Mouse (Mus musculus) liver, embryonic 14.5 days (tissue): ENCODE data around the gene Thra. TPM values are rescaled to one million over a fixed set of nuclear protein-coding genes. Genes with fewer than 3 reads are reported as not detected.

Experiments used
- ATAC-seq: fragments of 200-750 bp; cut with Nextera tagmentation; 2 replicates; pipeline ENCODE4 v1.8.0; 2017; ENCODE audit warnings: moderate number of reproducible peaks, mild to moderate bottlenecking, moderate library complexity; ENCODE audit not compliant: insufficient read depth
- DNase-seq, 3 experiments: peaks; one replicate each; pipeline ENCODE4 v3.0.0-alpha.2; 2012 to 2013; ENCODE audit warnings: low read depth in 3 of 3, low spot score in 3 of 3
- H3K27ac ChIP-seq: fragments of 300-500 bp; sonication (generic); 2 replicates; pipeline ENCODE4 v1.5.1; 2014; ENCODE audit warnings: moderate library complexity, mild to moderate bottlenecking, control low read depth, inconsistent platforms
- H3K27me3 ChIP-seq: fragments of 300-500 bp; sonication (generic); 2 replicates; pipeline ENCODE4 v1.6.1; 2014; ENCODE audit warnings: mild to moderate bottlenecking, low read length, moderate library complexity; ENCODE audit not compliant: control insufficient read depth, insufficient read depth
- H3K36me3 ChIP-seq: fragments of 300-500 bp; sonication (generic); replicated peaks from 2 replicates; pipeline ENCODE4 v1.6.1; 2014; ENCODE audit warnings: low read depth; ENCODE audit not compliant: control insufficient read depth, insufficient read depth
- H3K4me1 ChIP-seq, 2 experiments: fragments of 200-500 bp in 1 of 2; fragments of 300-500 bp in 1 of 2; sonication (generic) in 1 of 2; replicated peaks; 2 replicates each; pipeline ENCODE4 v1.6.1; 2012 to 2014; ENCODE audit warnings: antibody characterized with exemption in 1 of 2, inconsistent platforms in 1 of 2, low read length in 1 of 2; ENCODE audit not compliant: control insufficient read depth in 2 of 2, insufficient read depth in 2 of 2
- H3K4me2 ChIP-seq: fragments of 300-500 bp; sonication (generic); 2 replicates; pipeline ENCODE4 v1.6.1; 2014; ENCODE audit warnings: low read depth, mild to moderate bottlenecking, control low read depth, moderate library complexity
- H3K4me3 ChIP-seq, 2 experiments: fragments of 200-500 bp in 1 of 2; fragments of 300-500 bp in 1 of 2; sonication (generic) in 1 of 2; 2 replicates each; pipeline ENCODE4 v1.5.1; 2012 to 2014; ENCODE audit warnings: low read depth in 2 of 2, low read length in 2 of 2, mild to moderate bottlenecking in 2 of 2, control low read depth in 1 of 2, inconsistent platforms in 1 of 2, moderate library complexity in 1 of 2; ENCODE audit not compliant: insufficient read depth in 1 of 2
- H3K9ac ChIP-seq: fragments of 300-500 bp; sonication (generic); replicated peaks from 2 replicates; pipeline ENCODE4 v1.6.1; 2014; ENCODE audit warnings: mild to moderate bottlenecking, control low read depth, moderate library complexity
- H3K9me3 ChIP-seq: fragments of 300-500 bp; sonication (generic); 2 replicates; pipeline ENCODE4 v1.6.1; 2016; ENCODE audit warnings: low read length, mixed read lengths; ENCODE audit not compliant: control insufficient read depth
- CTCF ChIP-seq: IDR thresholded peaks from 2 replicates; pipeline ENCODE4 v1.5.1; 2016; ENCODE audit warnings: antibody characterized with exemption, low read depth, control low read depth
- EP300 ChIP-seq: IDR thresholded peaks from 2 replicates; pipeline ENCODE4 v1.6.1; 2016; ENCODE audit warnings: antibody characterized with exemption, low read depth
- WGBS: fragments of 180-500 bp; shearing (Covaris S2); extraction: QIAGEN DNeasy Blood & Tissue Kit; methylation state at CpG from one replicate; pipeline ENCODE4 v1.1.7; 2014; ENCODE audit not compliant: insufficient replicate concordance; 5-methylcytosine and 5-hydroxymethylcytosine counted together
- polyA plus RNA-seq, 2 experiments: library from polyadenylated mRNA; depleted of rRNA in 1 of 2; stranded (reverse) in 1 of 2; unstranded in 1 of 2; fragments of >200 nt; fragmentation: Nextera tagmentation in 1 of 2; extraction: Ambion mirVana in 1 of 2; gene quantifications; 2 replicates each; pipeline versions ENCODE4 v1.2.1 to v1.2.3; 2012 to 2014

Gene Thra
- polyA plus RNA-seq, 2 experiments: 8.3 to 15.6 TPM

- peak overlapping the region; percentile 49 for H3K27ac ChIP-seq
These were observed 10.9 kb downstream of the Thra start for GRCm38 (mm10) chr11:98751221-98751782.

GRCm38 (mm10) chr11:98752562-98753140, 12.2 kb downstream of the Thra start:
- ATAC-seq: no peak
- TF ChIP-seq EP300 (no peak), CTCF (no peak)
- H3K4me1 ChIP-seq: peaks cover 81 to 94% of the 10 kb centered on the region in 2 experiments
- peak overlapping the region; percentile 49 for H3K27ac ChIP-seq
- no peak overlapping the region for H3K4me3 ChIP-seq
- no peaks in the 10 kb centered on the region for H3K27me3 ChIP-seq
- H3K9me3 ChIP-seq: no peaks in the 10 kb centered on the region
- no peak overlapping the region; the same call in 1 of the 2 replicates for H3K4me2 ChIP-seq
- WGBS: 73% methylated on average over 10 of the region's 10 CpGs
- H3K9ac ChIP-seq: no peak overlapping the region; the same call in 1 of the 2 replicates
- no peak for DNase-seq
- peaks cover 6% of the 10 kb centered on the region; the same call in 1 of the 2 replicates for H3K36me3 ChIP-seq

More at GRCm38 (mm10) chr11:98751221-98751782, 10.9 kb downstream of the Thra start:
- peaks cover 84 to 96% of the 10 kb centered on the region in 2 experiments for H3K4me1 ChIP-seq
- peak; percentile 60 for TF ChIP-seq EP300
- no peak for TF ChIP-seq CTCF
- DNase-seq (peak in 2 of 3 experiments; percentile 69 to 70), ATAC-seq (peak; percentile 83)
- H3K4me2 ChIP-seq: peak overlapping the region; percentile 59
- peaks cover 4% of the 10 kb centered on the region; the same call in 1 of the 2 replicates for H3K36me3 ChIP-seq
- H3K9ac ChIP-seq: peak overlapping the region; percentile 53
- H3K27me3 ChIP-seq: no peaks in the 10 kb centered on the region
- WGBS: 7% methylated on average over 6 of the region's 6 CpGs
- H3K9me3 ChIP-seq: no peaks in the 10 kb centered on the region
- H3K4me3 ChIP-seq: peak overlapping the region; percentile 21 to 37; a peak in 2 of 4 replicates

GRCm38 (mm10) chr11:98753264-98753663, 12.8 kb downstream of the Thra start:
- Histone ChIP-seq H3K9ac (no peak overlapping the region), H3K4me2 (no peak overlapping the region), H3K27ac (no peak overlapping the region)

GRCm38 (mm10) chr11:98754151-98754620, 13.7 kb downstream of the Thra start:
- Histone ChIP-seq H3K27ac (peak overlapping the region; percentile 40), H3K9me3 (no peaks in the 10 kb centered on the region), H3K36me3 (peaks cover 6% of the 10 kb centered on the region; the same call in 1 of the 2 replicates), H3K4me1 (peaks cover 65 to 79% of the 10 kb centered on the region in 2 experiments), H3K27me3 (no peaks in the 10 kb centered on the region), H3K9ac (no peak overlapping the region), H3K4me2 (no peak overlapping the region; the same call in 1 of the 2 replicates), H3K4me3 (no peak overlapping the region)
- ATAC-seq: no peak
- no peak for DNase-seq
- 42% methylated on average over 9 of the region's 9 CpGs for WGBS
- TF ChIP-seq EP300 (no peak), CTCF (no peak)

More at GRCm38 (mm10) chr11:98753264-98753663, 12.8 kb downstream of the Thra start:
- Histone ChIP-seq H3K36me3 (peaks cover 6% of the 10 kb centered on the region; the same call in 1 of the 2 replicates), H3K4me3 (no peak overlapping the region), H3K27me3 (no peaks in the 10 kb centered on the region), H3K9me3 (no peaks in the 10 kb centered on the region), H3K4me1 (peaks cover 75 to 88% of the 10 kb centered on the region in 2 experiments)
- WGBS: 71% methylated on average over 5 of the region's 5 CpGs
- no peak for DNase-seq
- ATAC-seq: no peak
- TF ChIP-seq CTCF (no peak), EP300 (no peak)

GRCm38 (mm10) chr11:98754621-98755181, 14.3 kb downstream of the Thra start:
- H3K27ac ChIP-seq: peak overlapping the region; percentile 47
- no peak overlapping the region for H3K9ac ChIP-seq
- no peak overlapping the region for H3K4me2 ChIP-seq
- H3K27me3 ChIP-seq: no peaks in the 10 kb centered on the region
- TF ChIP-seq CTCF (peak; percentile 100), EP300 (no peak)
- DNase-seq (peak in 1 of 3 experiments; percentile 61), ATAC-seq (peak; percentile 27)
- peaks cover 64 to 73% of the 10 kb centered on the region in 2 experiments for H3K4me1 ChIP-seq
- WGBS: 11% methylated on average over 7 of the region's 7 CpGs
- H3K4me3 ChIP-seq: no peak overlapping the region
- no peaks in the 10 kb centered on the region for H3K9me3 ChIP-seq
- peaks cover 6% of the 10 kb centered on the region; the same call in 1 of the 2 replicates for H3K36me3 ChIP-seq
